Mouse (Mus musculus): ENCODE results near the gene Ints3.
A peak's percentile ranks its signal among the peaks of the same experiment; 100 is the strongest.

Gene Ints3

DNA sequence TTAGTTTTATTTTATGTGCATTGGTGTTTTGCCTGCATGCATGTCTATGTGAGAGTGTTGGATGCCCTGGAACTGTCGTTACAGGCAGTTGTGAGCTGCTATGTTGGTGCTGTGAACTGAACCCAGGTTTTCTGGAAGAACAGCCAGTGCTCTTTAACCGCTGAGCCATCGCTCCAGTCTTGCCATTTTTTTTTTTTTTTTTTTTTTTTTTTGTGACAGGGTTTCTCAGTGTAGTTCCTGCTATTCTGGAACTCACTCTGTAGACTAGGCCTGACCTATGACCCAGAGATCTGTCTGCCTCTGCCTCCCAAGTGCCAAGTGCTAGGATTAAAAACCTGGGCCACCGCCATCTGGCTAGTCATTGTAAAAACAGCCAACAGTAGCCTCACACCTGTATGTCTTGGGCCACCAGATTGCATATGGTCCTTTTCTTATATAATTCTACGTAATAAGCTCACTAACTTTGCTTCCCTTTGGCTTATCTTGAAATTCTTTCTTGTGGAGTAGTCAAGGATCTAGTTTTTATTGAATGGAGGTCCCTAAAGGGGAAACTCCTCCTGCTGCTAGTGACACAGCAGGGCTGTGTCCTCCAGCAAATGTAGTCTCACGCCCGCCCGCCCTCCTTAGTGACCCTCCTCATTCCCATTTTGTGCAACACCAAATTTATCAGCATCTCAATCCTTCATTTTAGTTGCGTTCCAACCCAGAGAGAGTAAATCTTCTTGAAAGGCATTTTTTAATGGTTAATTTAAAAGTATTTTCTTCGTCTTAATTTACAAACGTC is 12.2 kb upstream of the Ints3 start:
- no peak for DNase-seq (ENCODE audit: low spot score)

DNA sequence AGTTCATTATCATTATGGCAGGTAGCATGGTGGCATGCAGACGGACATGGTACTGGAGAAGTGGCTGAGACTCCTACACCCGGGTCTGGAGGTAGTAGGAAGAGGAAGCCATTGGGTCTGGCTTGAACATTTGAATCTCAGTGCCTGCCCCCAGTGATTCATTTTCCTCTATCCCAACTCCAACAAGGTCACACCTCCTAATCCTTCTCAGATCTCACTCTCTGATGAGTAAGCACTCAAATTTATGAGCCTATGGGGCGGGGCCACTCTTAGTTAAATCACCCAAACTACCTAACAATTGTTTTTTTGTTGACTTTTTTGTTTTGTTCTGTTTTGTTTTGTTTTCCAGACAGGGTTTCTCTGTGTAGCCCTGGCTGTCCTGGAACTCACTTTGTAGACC is 10.6 kb upstream of the Ints3 start:
- no peak for DNase-seq (ENCODE audit: low spot score)

DNA sequence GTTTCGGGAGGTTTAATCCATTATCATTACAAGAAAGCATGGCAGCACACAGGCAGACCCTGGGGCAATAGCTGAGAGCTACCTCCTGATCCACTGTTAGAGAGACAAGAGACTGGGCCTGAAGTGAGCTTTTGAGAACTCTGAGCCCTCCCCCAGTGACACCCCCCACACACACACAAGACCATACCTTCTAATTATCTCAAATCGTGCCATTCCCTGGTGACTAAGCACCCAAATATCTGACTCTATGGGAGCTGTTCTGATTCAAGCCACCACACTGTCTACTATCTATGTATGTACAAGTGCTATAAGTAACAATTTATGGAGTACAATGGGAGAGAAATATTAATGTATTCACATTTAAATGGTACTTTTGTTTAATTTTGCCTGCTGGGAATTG is 7.3 kb upstream of the Ints3 start:
- DNase-seq (ENCODE audit: low spot score) = no peak

- no peak for DNase-seq (ENCODE audit: low spot score)
Measured at GRCm38 (mm10) chr3:90437131-90437530, 3.7 kb upstream of the Ints3 start.

GRCm38 (mm10) chr3:90434073-90434730 is 780 bp upstream of the Ints3 start:
- DNase-seq (ENCODE audit: low spot score) = no peak

GRCm38 (mm10) chr3:90432811-90433219 is 607 bp downstream of the Ints3 start:
- peak; percentile 64 for DNase-seq (ENCODE audit: low spot score)

GRCm38 (mm10) chr3:90432348-90432747 is 1.1 kb downstream of the Ints3 start:
- DNase-seq (ENCODE audit: low spot score) = no peak

DNA sequence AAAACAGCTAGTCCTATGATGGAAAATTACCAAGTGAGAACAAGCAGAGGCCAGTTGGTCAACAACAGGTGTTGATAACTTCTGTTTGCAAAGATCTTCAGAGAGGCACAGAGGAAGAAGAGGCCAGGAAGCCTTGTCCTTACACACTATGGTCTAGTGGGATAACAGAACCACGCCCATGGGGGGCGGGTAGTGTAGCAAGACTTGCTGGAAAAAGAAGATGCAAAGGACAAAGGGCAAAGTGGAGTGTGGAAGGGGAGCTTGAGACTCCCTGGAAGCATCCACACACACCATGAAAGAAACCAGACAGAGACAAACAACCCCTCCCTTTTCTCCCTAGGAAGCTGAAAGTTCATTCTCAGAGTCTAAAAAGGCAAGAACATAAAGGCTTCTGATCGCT is 3.8 kb downstream of the Ints3 start:
- no peak for DNase-seq (ENCODE audit: low spot score)

DNA sequence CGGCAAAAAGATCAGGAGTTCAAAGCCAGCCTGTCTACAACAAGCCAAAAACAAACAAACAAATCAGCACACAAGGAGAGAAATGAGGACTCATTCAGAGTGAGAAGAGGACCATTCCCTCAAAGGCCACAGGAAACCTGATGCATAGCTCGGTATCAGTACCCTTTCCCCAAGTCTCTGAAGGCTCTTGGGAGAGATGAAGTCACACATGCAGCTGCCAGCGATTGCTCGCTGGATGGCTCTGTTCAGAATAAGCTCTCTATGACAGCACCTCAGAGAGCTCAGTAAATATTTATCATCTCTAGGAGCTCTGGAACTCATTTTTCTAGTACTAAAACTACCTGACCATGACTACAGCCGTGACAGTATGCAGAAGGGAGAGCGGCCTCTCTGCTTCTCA is 5.2 kb downstream of the Ints3 start:
- no peak for DNase-seq (ENCODE audit: low spot score)

GRCm38 (mm10) chr3:90427574-90427973 is 5.8 kb downstream of the Ints3 start:
- no peak for DNase-seq (ENCODE audit: low spot score)

DNA sequence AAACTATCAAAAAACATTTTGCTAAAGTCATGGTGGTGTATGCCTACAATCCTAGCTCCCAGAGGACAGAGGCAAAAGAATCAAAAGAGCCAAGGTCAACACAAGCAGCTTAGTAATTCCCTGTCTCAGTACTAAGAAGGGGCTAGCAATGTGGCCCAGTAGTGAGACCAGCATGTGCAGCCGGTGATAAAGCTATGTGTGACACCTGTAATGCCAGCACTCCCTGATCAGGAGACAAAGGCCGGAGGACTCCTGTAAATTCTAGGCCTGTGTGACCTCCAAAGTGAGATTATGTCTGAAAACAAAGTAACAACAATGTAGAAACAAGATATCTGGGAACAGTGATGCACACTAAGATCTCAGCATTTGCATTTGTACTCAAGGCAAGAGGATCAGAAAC is 7.9 kb downstream of the Ints3 start:
- DNase-seq (ENCODE audit: low spot score) = no peak

GRCm38 (mm10) chr3:90423549-90423948 is 9.9 kb downstream of the Ints3 start:
- DNase-seq (ENCODE audit: low spot score) = no peak

DNA sequence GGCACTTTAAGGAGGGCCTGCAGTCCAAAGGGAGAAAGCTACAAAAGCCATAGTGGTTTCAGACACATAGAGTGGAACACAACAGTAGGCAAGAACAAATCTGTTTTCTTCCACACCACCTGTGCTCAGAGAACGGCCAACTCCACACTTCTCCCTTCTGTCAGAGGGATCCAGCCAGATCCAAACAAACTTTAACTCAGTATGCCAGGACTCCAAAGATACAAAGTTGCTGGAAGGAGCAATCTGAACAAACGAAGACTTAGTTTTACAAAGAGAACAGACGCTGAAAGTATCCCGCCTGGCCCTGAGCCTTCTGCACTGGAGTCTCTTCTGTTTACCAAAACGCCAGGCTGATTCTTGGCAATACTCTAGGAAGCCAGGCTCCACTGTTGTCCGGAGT is 12.7 kb downstream of the Ints3 start:
- no peak for DNase-seq (ENCODE audit: low spot score)

GRCm38 (mm10) chr3:90413011-90413396 is 20.4 kb downstream of the Ints3 start:
- no peak for DNase-seq (ENCODE audit: low spot score)

- DNase-seq (ENCODE audit: low spot score) = peak; percentile 81
Measured at GRCm38 (mm10) chr3:90412312-90413010, 21.0 kb downstream of the Ints3 start.

DNA sequence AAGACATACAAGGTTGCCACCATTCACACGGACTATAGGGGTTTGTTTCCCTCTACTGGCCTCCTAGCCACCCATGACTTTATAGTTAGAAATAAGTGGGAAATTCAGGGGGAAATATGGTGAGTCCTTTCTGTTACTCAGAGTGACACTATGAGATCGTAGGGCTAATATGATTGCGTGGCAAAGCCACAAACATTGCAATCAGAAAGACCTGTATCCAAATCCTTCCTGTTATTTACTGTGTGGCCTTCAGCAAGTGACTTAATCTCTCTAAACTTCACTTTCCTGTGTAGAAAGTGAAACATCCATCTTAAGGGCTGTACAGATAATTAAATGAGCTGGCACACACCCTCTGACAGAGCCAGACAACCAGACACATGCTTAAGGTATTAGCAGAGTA is 24.7 kb downstream of the Ints3 start:
- no peak for DNase-seq (ENCODE audit: low spot score)

DNA sequence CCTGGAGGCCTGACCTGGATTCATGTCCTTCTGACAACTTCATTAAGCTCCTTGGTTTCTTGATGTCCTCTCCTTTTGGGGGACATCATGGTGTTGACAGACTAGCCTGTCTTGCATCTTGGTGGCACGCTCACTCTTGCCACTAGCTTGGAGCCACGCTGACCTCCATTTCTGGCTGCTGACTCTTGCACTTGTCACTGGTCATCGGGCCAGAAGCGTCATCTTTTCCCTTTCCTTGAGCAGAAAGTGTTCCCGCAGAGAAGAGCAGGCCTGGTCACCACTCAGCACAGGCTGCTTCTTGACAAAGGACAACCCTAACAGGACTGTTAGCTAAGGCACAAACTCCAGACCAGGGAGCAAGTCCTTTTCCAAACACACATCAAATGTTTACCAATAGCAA is 27.0 kb downstream of the Ints3 start:
- no peak for DNase-seq (ENCODE audit: low spot score)

DNA sequence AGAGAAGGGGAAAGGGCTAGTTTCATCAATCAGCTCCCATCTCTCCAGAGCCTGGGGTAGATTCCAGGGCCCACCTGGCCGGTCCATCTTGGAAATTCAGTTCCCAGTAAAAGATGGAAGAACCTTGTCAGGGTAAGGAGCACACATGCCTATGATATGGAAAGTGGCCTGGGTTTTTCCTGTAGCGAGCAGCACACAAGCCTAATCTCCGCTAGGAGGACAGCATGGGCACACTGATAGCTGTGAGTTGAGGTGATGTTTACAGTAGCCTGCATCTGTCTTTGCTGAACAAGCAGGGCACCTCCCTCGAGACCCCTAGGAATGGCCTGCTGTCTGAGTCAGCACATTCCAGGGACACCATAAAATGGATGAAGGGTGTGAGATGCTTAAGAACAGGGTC is 28.8 kb downstream of the Ints3 start:
- no peak for DNase-seq (ENCODE audit: low spot score)

GRCm38 (mm10) chr3:90404121-90404520 is 29.3 kb downstream of the Ints3 start:
- no peak for DNase-seq (ENCODE audit: low spot score)

GRCm38 (mm10) chr3:90400993-90401392 is 32.4 kb downstream of the Ints3 start:
- no peak for DNase-seq (ENCODE audit: low spot score)

GRCm38 (mm10) chr3:90395629-90396028 is 37.8 kb downstream of the Ints3 start:
- no peak for DNase-seq (ENCODE audit: low spot score)

DNA sequence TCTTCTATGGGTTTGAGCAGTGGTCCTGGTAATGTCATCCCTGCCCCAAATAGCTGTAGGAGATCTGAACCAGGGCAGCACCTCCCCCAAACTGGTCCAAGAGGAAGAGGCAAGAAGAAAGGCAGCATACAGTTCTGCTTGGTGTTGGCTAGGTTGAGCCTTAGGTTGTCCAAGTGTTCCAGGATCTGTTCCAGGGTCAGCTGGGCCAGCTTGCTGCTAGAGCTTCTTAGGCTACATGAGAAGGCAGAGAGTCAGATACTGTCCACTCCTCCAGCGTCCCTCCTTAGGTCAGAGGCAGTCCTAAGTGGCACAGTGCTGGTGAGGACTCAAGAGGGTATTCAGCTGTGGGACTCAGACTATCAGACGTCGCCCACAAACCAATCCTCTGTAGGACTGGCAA is 40.8 kb downstream of the Ints3 start:
- DNase-seq (ENCODE audit: low spot score) = no peak

DNA sequence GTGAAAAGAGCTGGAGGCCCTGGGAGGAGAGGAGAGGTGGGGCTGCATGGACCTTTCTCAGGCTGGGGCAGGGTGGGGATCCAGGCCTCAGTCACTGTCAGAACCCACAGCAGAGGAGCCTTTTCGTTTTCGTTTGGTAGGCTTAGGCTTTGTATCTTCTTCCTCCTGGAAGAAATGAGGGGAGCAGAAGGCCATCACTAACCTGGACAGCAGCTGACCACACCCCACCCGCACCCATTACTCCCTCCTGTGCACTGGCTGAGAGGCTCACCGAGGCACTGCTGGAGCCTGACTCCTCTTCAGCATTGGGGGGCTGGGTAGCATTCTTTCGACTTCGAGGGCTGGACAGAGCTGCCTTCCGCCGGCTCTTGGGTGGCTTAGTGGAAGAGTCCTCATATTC is 41.5 kb downstream of the Ints3 start:
- no peak for DNase-seq (ENCODE audit: low spot score)

All from ovary, postnatal 36 days (tissue).